Mouse (Mus musculus): ENCODE measurements around the gene Clec2l.

The Clec2l gene

GRCm38 (mm10) chr6:38721361-38721760, 58.5 kb downstream of the Clec2l start:
- no peak for DNase-seq

- DNase-seq, result no peak
Observed at GRCm38 (mm10) chr6:38725515-38725914, 62.6 kb downstream of the Clec2l start.

Data from cerebellum, adult 18-20 months (tissue).